Mouse (Mus musculus) kidney, postnatal 25 days (tissue): ENCODE results near the gene Cpne1.

ENCODE experiments used
- DNase-seq, 2 experiments: peaks; one replicate each; pipeline ENCODE4 v3.0.0; 2021; ENCODE audit warnings: mixed read lengths in 2 of 2

Gene Cpne1

GRCm38 (mm10) chr2:156079183-156079560 lies 32.6 kb downstream of the Cpne1 start:
- DNase-seq, result no peak

DNA sequence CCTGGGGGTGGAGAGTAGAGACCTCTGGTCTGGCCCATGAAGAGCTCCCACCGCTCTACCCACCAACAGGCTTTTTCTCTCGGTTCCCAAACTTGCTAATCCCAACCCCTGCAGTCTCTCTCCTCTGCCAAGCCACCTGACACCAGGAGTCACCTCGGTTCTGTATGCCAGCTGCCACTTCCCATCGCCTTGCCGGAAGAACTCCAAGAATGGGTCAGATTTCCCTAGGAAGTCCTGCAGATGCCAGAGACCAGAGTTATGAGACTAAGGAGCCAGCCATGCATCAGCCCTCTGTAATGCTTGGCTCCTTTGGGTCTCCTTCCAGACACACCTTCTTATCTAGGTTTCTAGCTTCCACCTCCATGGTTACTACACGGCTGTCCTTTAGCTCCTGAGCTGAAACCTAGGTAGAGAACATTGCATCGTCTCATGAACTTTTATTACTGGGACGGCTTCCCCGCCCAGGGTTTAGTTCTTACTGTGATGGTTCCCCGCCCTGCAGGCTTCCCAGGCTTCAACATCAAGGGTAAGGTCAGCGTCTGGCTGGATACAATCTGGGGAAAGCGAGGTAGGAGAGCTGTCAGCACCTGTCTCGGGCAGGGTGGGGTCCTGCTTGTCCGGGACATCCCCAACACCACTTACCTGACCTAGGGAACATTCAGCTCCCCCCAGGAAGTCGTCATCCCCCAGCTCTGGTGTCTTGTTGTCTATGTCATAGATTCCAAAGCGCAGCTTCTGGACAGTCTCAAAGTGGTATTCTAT lies 33.2 kb downstream of the Cpne1 start:
- DNase-seq, result no peak

DNA sequence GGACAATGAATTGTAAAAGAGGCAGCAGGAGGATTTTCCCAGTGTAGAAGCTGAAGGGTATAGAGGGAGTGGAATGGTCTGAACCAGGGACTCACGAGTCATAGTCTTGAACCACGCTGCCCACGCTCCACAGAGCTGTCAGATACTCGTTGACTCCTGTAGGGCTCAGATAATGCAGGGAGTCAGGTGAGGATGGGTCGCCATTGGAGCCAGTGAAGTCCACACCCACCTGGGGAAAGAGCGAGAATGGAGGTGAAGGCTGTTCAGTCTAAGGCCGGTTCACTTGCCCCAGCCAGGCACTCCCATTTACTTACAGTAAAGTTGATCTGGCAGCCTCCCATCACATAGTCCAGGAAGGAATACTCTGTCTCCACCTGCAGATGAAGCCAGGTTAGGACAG lies 34.3 kb downstream of the Cpne1 start:
- DNase-seq, result no peak

DNA sequence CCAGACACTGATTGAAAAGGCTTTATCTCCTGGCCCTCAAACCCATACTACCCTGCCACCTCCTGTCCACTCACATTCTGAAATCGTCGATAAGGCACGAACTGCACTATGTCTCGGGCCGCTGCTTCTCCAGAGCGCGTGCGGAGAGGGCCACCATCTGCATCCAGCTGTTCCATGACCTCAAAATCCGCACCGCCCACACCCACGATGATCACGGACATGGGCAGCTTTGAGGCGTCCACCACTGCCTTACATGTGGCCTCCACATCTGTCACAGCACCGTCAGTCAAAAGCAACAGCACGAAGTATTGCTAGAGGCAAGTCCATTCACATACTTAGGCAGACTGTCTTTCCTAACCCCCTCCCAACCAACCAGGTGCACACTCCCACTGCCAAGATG lies 38.0 kb downstream of the Cpne1 start:
- DNase-seq, result no peak

- no peak for DNase-seq
These were observed 40.5 kb downstream of the Cpne1 start for GRCm38 (mm10) chr2:156071236-156071635.

DNA sequence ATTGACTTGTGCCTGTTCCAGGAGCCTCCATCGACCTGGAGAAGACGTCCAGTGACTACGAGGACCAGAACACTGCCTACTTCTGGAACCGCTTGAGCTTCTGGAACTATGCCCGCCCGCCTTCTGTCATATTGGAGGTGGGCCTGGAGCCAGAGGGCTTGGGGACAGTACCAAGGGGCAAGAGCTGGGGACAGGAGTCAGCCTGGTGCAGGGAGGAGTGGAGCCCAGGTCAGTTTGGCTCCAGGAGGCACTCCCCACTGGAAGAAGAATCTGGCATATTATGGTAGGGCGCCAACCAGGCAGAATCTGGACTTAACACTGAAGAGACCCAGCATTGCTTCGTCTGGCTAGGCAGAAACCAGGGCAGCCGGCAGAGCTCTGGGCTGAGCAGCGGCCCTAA lies 43.8 kb downstream of the Cpne1 start:
- DNase-seq, result no peak

DNA sequence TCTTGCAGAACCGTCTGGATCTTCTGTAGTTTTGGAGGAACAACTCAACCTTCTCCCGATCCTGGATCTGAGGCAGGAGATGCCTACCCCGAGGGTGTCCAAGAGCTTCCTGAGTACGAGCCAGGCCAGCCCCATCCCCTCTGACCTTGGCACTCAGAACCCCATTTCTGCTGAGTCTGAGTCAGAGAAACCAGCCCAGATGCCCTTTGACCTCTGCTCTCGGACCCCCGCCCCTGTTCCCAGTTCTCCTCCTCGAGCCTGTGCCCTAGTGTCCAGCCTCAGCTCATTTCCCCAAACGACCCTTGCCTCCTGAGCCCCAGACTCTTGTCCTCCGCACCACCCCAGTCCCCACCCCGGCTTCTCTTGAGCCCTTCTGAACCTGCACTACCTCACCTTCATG lies 45.6 kb downstream of the Cpne1 start:
- DNase-seq, result peak; percentile 20 to 66

DNA sequence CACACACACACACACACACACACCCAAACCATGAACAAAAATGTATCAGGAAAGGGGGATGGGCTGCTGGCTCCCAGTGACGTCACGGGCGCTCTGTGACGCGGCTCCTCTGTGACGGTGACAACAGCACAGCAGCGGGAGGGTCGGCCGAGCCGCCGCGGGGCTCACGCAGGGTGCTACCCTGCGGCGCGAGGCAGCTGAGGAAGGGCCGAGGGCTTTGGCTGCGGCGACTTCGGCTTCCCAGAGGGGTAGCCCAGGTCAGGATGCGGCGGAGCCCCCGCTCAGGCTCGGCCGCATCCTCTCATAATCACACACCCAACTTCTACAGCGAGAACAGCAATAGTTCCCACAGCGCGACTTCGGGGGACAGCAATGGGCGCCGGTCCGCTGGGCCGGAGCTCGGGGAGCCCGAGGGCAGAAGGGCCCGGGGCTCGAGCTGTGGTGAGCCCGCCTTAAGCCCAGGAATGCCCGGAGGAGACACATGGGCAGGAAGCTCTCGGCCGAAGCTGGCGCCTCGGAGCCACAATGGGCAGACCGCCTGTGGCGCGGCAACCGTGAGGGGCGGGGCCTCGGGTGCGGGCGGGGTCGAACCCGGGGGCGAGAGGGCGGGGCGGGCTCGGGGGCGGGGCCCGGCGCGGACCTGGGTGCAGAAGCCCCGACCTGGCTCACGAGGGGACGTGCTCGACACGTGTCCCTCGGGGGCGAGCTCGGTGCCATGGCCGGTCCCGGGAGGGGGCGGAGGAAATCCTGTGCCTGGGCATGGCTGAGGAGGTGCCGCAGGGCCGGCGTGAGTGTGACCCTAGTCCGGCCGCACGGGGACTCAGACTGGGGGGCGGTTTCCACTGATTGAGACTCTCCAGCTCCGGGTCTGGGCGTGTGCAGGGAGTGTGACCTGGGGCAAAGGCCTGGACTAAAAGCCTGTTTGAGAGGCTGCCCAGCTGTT lies 46.4 kb downstream of the Cpne1 start, which contains the start of gene Spag4:
Gene Spag4, plus strand, starts transcription at position 77 of the 943 bp plus-strand sequence.
- peak; percentile 78 to 88 for DNase-seq

GRCm38 (mm10) chr2:156052816-156053215 lies 58.9 kb downstream of the Cpne1 start, which contains the start of gene Fer1l4:
Gene Fer1l4, minus strand, starts transcription at chr2:156052947.
- no peak for DNase-seq

GRCm38 (mm10) chr2:156047929-156048328 lies 63.8 kb downstream of the Cpne1 start:
- DNase-seq, result peak; percentile 23 to 56

DNA sequence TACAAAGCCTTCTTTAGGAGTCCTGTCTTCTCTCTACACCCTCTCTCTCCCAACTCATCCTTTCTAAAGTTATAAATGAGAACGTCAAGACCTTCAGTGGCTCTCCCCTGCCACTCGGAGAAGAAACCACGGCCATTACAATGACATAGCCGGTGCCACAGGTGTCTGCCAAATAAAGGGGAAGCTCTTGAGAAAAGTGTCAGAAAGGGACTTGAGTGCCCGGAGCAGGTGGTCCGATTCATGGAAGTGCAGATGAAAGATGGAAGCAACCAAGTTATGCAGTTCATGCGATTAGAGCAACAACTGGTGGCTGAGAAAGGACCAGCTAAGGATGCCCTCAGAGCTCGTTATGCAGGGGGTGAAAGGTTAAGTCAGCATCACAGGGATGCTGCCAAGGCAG lies 68.9 kb downstream of the Cpne1 start:
- no peak for DNase-seq

DNA sequence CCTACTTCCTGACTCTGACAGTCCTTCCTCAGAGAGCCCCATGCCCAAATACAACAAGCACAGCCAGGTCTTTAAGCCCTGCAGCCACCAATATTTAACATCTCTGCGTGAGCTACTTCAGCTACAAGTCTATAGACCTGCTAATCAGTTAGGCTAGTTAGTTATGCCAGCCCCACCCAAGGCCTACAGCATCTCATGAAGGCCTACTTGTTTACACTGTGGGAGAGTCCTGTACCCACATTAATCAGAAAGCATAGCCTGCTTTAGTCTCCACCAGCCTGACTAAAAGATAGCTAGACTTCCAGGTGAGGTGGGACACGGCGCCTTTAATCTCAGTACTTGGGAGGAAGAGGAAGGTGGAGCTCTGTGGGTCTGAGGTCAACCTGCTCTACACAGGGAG lies 72.4 kb downstream of the Cpne1 start:
- no peak for DNase-seq

DNA sequence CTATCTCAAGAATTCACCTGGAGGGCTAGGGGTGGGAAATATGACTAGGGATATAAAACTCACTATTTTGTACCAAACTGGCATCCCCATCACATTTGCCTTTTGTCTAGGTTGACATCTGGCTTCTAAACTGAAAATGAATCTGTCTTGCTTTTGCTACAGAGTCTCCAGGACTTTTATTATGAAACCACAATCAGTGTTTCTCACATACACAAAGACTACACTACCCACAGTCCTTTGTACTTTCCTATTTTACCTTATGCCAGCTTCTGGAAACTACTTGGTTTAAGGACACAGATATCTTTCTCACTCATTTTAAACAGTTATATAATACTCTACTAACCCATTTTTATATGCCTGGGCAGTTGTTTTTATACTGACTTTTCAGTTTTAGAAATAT lies 86.3 kb downstream of the Cpne1 start:
- no peak for DNase-seq
